Mouse (Mus musculus) kidney, embryonic 15.5 days (tissue): ENCODE measurements at regions not wholly inside any gene's neighbourhood (a gene's known extent, or its start where the extent isn't known, plus 50 kb on each side); places are given as distances from the start of the nearest gene placed in this dataset.

Experiments
- ATAC-seq: fragments of 200-750 bp; cut with Nextera tagmentation; replicated peaks from 2 replicates; pipeline ENCODE4 v1.8.0; 2017; ENCODE audit warnings: moderate TSS enrichment; ENCODE audit not compliant: low FRiP score
- H3K27ac ChIP-seq: fragments of 300-500 bp; sonication (generic); 2 replicates; pipeline ENCODE4 v1.5.1; 2015; ENCODE audit warnings: mild to moderate bottlenecking, inconsistent platforms
- H3K27me3 ChIP-seq: fragments of 300-500 bp; sonication (generic); 2 replicates; pipeline ENCODE4 v1.6.1; 2015; ENCODE audit warnings: inconsistent platforms
- H3K36me3 ChIP-seq: fragments of 300-500 bp; sonication (generic); 2 replicates; pipeline ENCODE4 v1.6.1; 2015; ENCODE audit warnings: inconsistent platforms
- H3K4me1 ChIP-seq: fragments of 300-500 bp; sonication (generic); 2 replicates; pipeline ENCODE4 v1.6.1; 2015; ENCODE audit warnings: inconsistent platforms
- H3K4me2 ChIP-seq: fragments of 300-500 bp; sonication (generic); 2 replicates; pipeline ENCODE4 v1.6.1; 2015; ENCODE audit warnings: moderate library complexity, mild to moderate bottlenecking, inconsistent platforms
- H3K4me3 ChIP-seq: fragments of 300-500 bp; sonication (generic); replicated peaks from 2 replicates; pipeline ENCODE4 v1.5.1; 2015; ENCODE audit warnings: mild to moderate bottlenecking, inconsistent platforms
- H3K9ac ChIP-seq: fragments of 300-500 bp; sonication (generic); 2 replicates; pipeline ENCODE4 v1.6.1; 2015; ENCODE audit warnings: mild to moderate bottlenecking, inconsistent platforms
- H3K9me3 ChIP-seq: fragments of 300-500 bp; sonication (generic); replicated peaks from 2 replicates; pipeline ENCODE4 v1.6.1; 2016; ENCODE audit warnings: inconsistent platforms
- WGBS: fragments of 180-500 bp; shearing (Covaris S2); methylation state at CpG from one replicate; pipeline ENCODE4 v1.1.7; 2015; ENCODE audit warnings: mixed read lengths; 5-methylcytosine and 5-hydroxymethylcytosine counted together

- Histone ChIP-seq H3K9me3 (no peaks in the 10 kb centered on the region), H3K9ac (no peak overlapping the region), H3K4me1 (peaks cover 29% of the 10 kb centered on the region), H3K4me2 (no peak overlapping the region), H3K27me3 (peaks cover 34% of the 10 kb centered on the region), H3K36me3 (no peaks in the 10 kb centered on the region), H3K27ac (peak overlapping the region; percentile 41), H3K4me3 (no peak overlapping the region)
- peak; percentile 60 for ATAC-seq
- WGBS, result 39% methylated on average over 9 of the region's 9 CpGs
These were observed 131.8 kb downstream of the Pja1 start for GRCm38 (mm10) chrX:99339081-99339876.

- peak; percentile 72; the same call in 1 of the 2 replicates for ATAC-seq
- H3K4me1 ChIP-seq, result peaks cover 29% of the 10 kb centered on the region
- 48% methylated on average over 8 of the region's 8 CpGs for WGBS
- no peak overlapping the region for H3K4me3 ChIP-seq
- H3K9ac ChIP-seq, result no peak overlapping the region
- no peaks in the 10 kb centered on the region for H3K9me3 ChIP-seq
- H3K36me3 ChIP-seq, result no peaks in the 10 kb centered on the region
- H3K4me2 ChIP-seq, result no peak overlapping the region
- H3K27ac ChIP-seq, result peak overlapping the region; percentile 45
- peaks cover 39% of the 10 kb centered on the region for H3K27me3 ChIP-seq
These were observed 134.2 kb downstream of the Pja1 start for GRCm38 (mm10) chrX:99336616-99337553.

GRCm38 (mm10) chrX:99335886-99336589 lies 135.0 kb downstream of the Pja1 start:
- Histone ChIP-seq H3K9ac (no peak overlapping the region), H3K27ac (peak overlapping the region; percentile 45; the same call in 1 of the 2 replicates), H3K36me3 (no peaks in the 10 kb centered on the region), H3K4me1 (peaks cover 29% of the 10 kb centered on the region), H3K4me3 (no peak overlapping the region), H3K27me3 (peaks cover 36% of the 10 kb centered on the region), H3K9me3 (no peaks in the 10 kb centered on the region), H3K4me2 (no peak overlapping the region)
- 51% methylated on average over 8 of the region's 8 CpGs for WGBS
- ATAC-seq, result no peak

GRCm38 (mm10) chrX:99332457-99332770 lies 138.7 kb downstream of the Pja1 start:
- Histone ChIP-seq H3K9ac (no peak overlapping the region), H3K4me2 (no peak overlapping the region), H3K27ac (no peak overlapping the region), H3K36me3 (no peaks in the 10 kb centered on the region), H3K27me3 (peaks cover 40% of the 10 kb centered on the region), H3K9me3 (no peaks in the 10 kb centered on the region), H3K4me3 (no peak overlapping the region), H3K4me1 (peaks cover 23% of the 10 kb centered on the region)
- WGBS, result 41% methylated on average over 4 of the region's 4 CpGs
- no peak for ATAC-seq

GRCm38 (mm10) chrX:99331764-99332456 lies 139.2 kb downstream of the Pja1 start:
- no peak overlapping the region for H3K27ac ChIP-seq
- H3K36me3 ChIP-seq, result no peaks in the 10 kb centered on the region
- H3K4me3 ChIP-seq, result no peak overlapping the region
- peaks cover 42% of the 10 kb centered on the region for H3K27me3 ChIP-seq
- H3K4me2 ChIP-seq, result no peak overlapping the region
- H3K4me1 ChIP-seq, result peaks cover 17% of the 10 kb centered on the region
- H3K9ac ChIP-seq, result no peak overlapping the region
- ATAC-seq, result no peak
- WGBS, result 60% methylated on average over 9 of the region's 9 CpGs
- no peaks in the 10 kb centered on the region for H3K9me3 ChIP-seq

GRCm38 (mm10) chrX:99330386-99330785 lies 140.7 kb downstream of the Pja1 start:
- WGBS, result 74% methylated on average over 8 of the region's 8 CpGs
- peak; percentile 27; the same call in 1 of the 2 replicates for ATAC-seq
- H3K4me1 ChIP-seq, result peaks cover 22% of the 10 kb centered on the region; the same call in 1 of the 2 replicates

GRCm38 (mm10) chrX:99328576-99328975 lies 142.5 kb downstream of the Pja1 start:
- 58% methylated on average over 4 of the region's 4 CpGs for WGBS
- H3K4me3 ChIP-seq, result no peak overlapping the region
- ATAC-seq, result no peak
- H3K27me3 ChIP-seq, result peaks cover 48% of the 10 kb centered on the region
- no peaks in the 10 kb centered on the region for H3K36me3 ChIP-seq
- no peak overlapping the region for H3K9ac ChIP-seq
- no peaks in the 10 kb centered on the region for H3K9me3 ChIP-seq
- no peak overlapping the region for H3K27ac ChIP-seq
- H3K4me1 ChIP-seq, result peaks cover 36% of the 10 kb centered on the region
- no peak overlapping the region for H3K4me2 ChIP-seq

More at GRCm38 (mm10) chrX:99330386-99330785, 140.7 kb downstream of the Pja1 start:
- Histone ChIP-seq H3K9ac (no peak overlapping the region), H3K27ac (no peak overlapping the region), H3K9me3 (no peaks in the 10 kb centered on the region), H3K36me3 (no peaks in the 10 kb centered on the region), H3K4me3 (no peak overlapping the region), H3K4me2 (no peak overlapping the region), H3K27me3 (peaks cover 48% of the 10 kb centered on the region)

GRCm38 (mm10) chrX:99326167-99326566 lies 144.9 kb downstream of the Pja1 start:
- ATAC-seq, result peak; percentile 74
- Histone ChIP-seq H3K27me3 (peaks cover 56% of the 10 kb centered on the region), H3K9me3 (no peaks in the 10 kb centered on the region), H3K36me3 (no peaks in the 10 kb centered on the region), H3K27ac (peak overlapping the region; percentile 48; the same call in 1 of the 2 replicates), H3K4me1 (peaks cover 36% of the 10 kb centered on the region), H3K4me2 (no peak overlapping the region), H3K9ac (no peak overlapping the region), H3K4me3 (no peak overlapping the region)
- WGBS, result 35% methylated on average over 7 of the region's 7 CpGs

GRCm38 (mm10) chrX:99325460-99325859 lies 145.6 kb downstream of the Pja1 start:
- no peak for ATAC-seq
- Histone ChIP-seq H3K4me1 (peaks cover 36% of the 10 kb centered on the region), H3K27me3 (peaks cover 58% of the 10 kb centered on the region), H3K9me3 (no peaks in the 10 kb centered on the region), H3K36me3 (no peaks in the 10 kb centered on the region), H3K4me3 (no peak overlapping the region), H3K27ac (peak overlapping the region; percentile 69), H3K4me2 (no peak overlapping the region), H3K9ac (no peak overlapping the region)
- 55% methylated on average over 8 of the region's 8 CpGs for WGBS

- Histone ChIP-seq H3K4me3 (no peak overlapping the region), H3K36me3 (no peaks in the 10 kb centered on the region), H3K4me1 (peaks cover 37% of the 10 kb centered on the region)
These were observed 146.4 kb downstream of the Pja1 start for GRCm38 (mm10) chrX:99324546-99325170.

GRCm38 (mm10) chrX:99319791-99320190 lies 151.3 kb downstream of the Pja1 start:
- WGBS, result 73% methylated on average over 7 of the region's 7 CpGs
- Histone ChIP-seq H3K4me2 (no peak overlapping the region), H3K4me3 (no peak overlapping the region), H3K27me3 (peaks cover 34% of the 10 kb centered on the region), H3K9ac (no peak overlapping the region), H3K36me3 (no peaks in the 10 kb centered on the region), H3K27ac (peak overlapping the region; percentile 70), H3K9me3 (no peaks in the 10 kb centered on the region), H3K4me1 (peaks cover 45% of the 10 kb centered on the region)
- peak; percentile 13; the same call in 1 of the 2 replicates for ATAC-seq

More at GRCm38 (mm10) chrX:99324546-99325170, 146.4 kb downstream of the Pja1 start:
- no peak overlapping the region for H3K9ac ChIP-seq
- WGBS, result 57% methylated on average over 6 of the region's 6 CpGs
- ATAC-seq, result no peak
- no peak overlapping the region for H3K4me2 ChIP-seq
- H3K9me3 ChIP-seq, result no peaks in the 10 kb centered on the region
- peaks cover 55% of the 10 kb centered on the region for H3K27me3 ChIP-seq
- H3K27ac ChIP-seq, result peak overlapping the region; percentile 69
